ENCODE assay signal across 13 mouse cellular contexts in genomic region chr3:51118706-51119105, GRCm38 (mm10).
A peak's percentile ranks its signal among the peaks of the same experiment; 100 is the strongest.
DNase-seq lines count a peak whose midpoint lies in the region; ATAC-seq and TF ChIP-seq lines count a peak whose summit lies in the region.
"Had no signal": no experiment of that assay in that cellular context is flagged by ENCODE, and none has a peak within 500 bp of the region (broad histone marks: within the 10 kb centered on the region; RNA-seq: fewer than 3 reads in every experiment).

No protein-coding gene starts in this region.

- H3K9ac ChIP-seq in lung, embryonic 16.5 days (ENCODE audit: low read length) = no peak overlapping the region
- H3K9ac ChIP-seq: embryonic facial prominence, embryonic 12.5 days; liver, embryonic 12.5 days had no signal

- peak; percentile 14 for DNase-seq in heart, adult 8-10 months (ENCODE audit: low spot score)
- DNase-seq in heart, embryonic 10.5 days (ENCODE audit: low spot score) = no peak
- no peak for DNase-seq in lung, adult 2 months
- DNase-seq in kidney, postnatal 4 days = peak; percentile 40 to 57
- no peak for DNase-seq in gastrocnemius, postnatal 14 days
- DNase-seq in frontal cortex, postnatal 10 days (ENCODE audit: low spot score in 2 of 2) = no peak
- DNase-seq: cerebellum, postnatal 36 days; left cerebral cortex, postnatal 4 days; retina, postnatal 1 day had no signal

- H3K36me3 ChIP-seq in heart, embryonic 10.5 days = no peaks in the 10 kb centered on the region
- no peaks in the 10 kb centered on the region for H3K36me3 ChIP-seq in lung, embryonic 16.5 days (ENCODE audit: control insufficient read depth, insufficient read depth, low read length)
- H3K36me3 ChIP-seq: embryonic facial prominence, embryonic 12.5 days; liver, embryonic 12.5 days had no signal

- intact Hi-C loops in gastrocnemius, postnatal 14 days (cut with DNase I; ENCODE audit: low total_unique reads) = no loop called here

- no peaks in the 10 kb centered on the region for H3K27me3 ChIP-seq in heart, embryonic 10.5 days (ENCODE audit: insufficient read depth, poor library complexity, severe bottlenecking)
- H3K27me3 ChIP-seq in lung, embryonic 16.5 days (ENCODE audit: control insufficient read depth, insufficient read depth, low read depth, low read length) = no peaks in the 10 kb centered on the region
- H3K27me3 ChIP-seq: embryonic facial prominence, embryonic 12.5 days; liver, embryonic 12.5 days had no signal

- H3K4me2 ChIP-seq in lung, embryonic 16.5 days (ENCODE audit: low read depth, low read length) = no peak overlapping the region
- H3K4me2 ChIP-seq: embryonic facial prominence, embryonic 12.5 days; liver, embryonic 12.5 days had no signal

- H3K9me3 ChIP-seq in heart, embryonic 10.5 days = no peaks in the 10 kb centered on the region
- H3K9me3 ChIP-seq in lung, embryonic 16.5 days (ENCODE audit: control insufficient read depth, low read length) = no peaks in the 10 kb centered on the region
- H3K9me3 ChIP-seq: embryonic facial prominence, embryonic 12.5 days; liver, embryonic 12.5 days had no signal

- TF ChIP-seq CTCF in lung, adult 2 months (IDR thresholded peaks at IDR 0.05; ENCODE audit: insufficient read depth, low read length) = no peak

- TF ChIP-seq POLR2A in lung, adult 2 months (IDR thresholded peaks at IDR 0.05; ENCODE audit: borderline replicate concordance, extremely low read depth, low read depth, low read length) = no peak

- no peak overlapping the region for H3K4me3 ChIP-seq in heart, embryonic 10.5 days
- no peak overlapping the region for H3K4me3 ChIP-seq in lung, embryonic 16.5 days (ENCODE audit: low read length)
- H3K4me3 ChIP-seq in lung, adult 2 months (replicated peaks; ENCODE audit: extremely low read depth, low read depth, low read length) = no peak overlapping the region
- H3K4me3 ChIP-seq: embryonic facial prominence, embryonic 12.5 days; liver, embryonic 12.5 days had no signal

- 67% methylated on average over 7 of the region's 7 CpGs for WGBS in heart, embryonic 10.5 days
- 68% methylated on average over 7 of the region's 7 CpGs for WGBS in lung, embryonic 16.5 days
- WGBS in lung, adult 2 months = 42% methylated on average over 7 of the region's 7 CpGs

- no peak overlapping the region for H3K27ac ChIP-seq in heart, embryonic 10.5 days
- H3K27ac ChIP-seq in lung, embryonic 16.5 days (ENCODE audit: low read length) = no peak overlapping the region
- H3K27ac ChIP-seq: embryonic facial prominence, embryonic 12.5 days; liver, embryonic 12.5 days had no signal

- no peaks in the 10 kb centered on the region for H3K4me1 ChIP-seq in heart, embryonic 10.5 days
- H3K4me1 ChIP-seq in lung, embryonic 16.5 days (replicated peaks; ENCODE audit: control insufficient read depth, insufficient read depth, low read length) = no peaks in the 10 kb centered on the region
- H3K4me1 ChIP-seq in lung, adult 2 months (ENCODE audit: control insufficient read depth, insufficient read depth, low read length) = no peaks in the 10 kb centered on the region
- H3K4me1 ChIP-seq: embryonic facial prominence, embryonic 12.5 days; liver, embryonic 12.5 days had no signal

- peak; percentile 51 for ATAC-seq in lung, embryonic 16.5 days (ENCODE audit: low read depth)
- peak; percentile 65 for ATAC-seq in CD4-positive, CD25-positive, alpha-beta regulatory T cell, adult 4 months
- ATAC-seq: liver, embryonic 12.5 days had no signal

Comparison
In these comparisons a context has a peak if more than half of its experiments do, and no peak if none do; other contexts are left out.
1. DNase-seq: peak in heart, adult 8-10 months (single experiment) and kidney, postnatal 4 days (2 of 2); none in heart, embryonic 10.5 days (single experiment), lung, adult 2 months (single experiment), gastrocnemius, postnatal 14 days (single experiment) and frontal cortex, postnatal 10 days (0 of 2).